Mouse (Mus musculus) c-Kit-positive CD71-positive TER-119-negative erythroid progenitor cells, embryonic 14.5 days (primary cell): ENCODE data around the gene Smchd1.
"Not testable (repeated sequence)": the region's sequence is repeated elsewhere in the genome, so short reads cannot be mapped to it uniquely, and the experiment has no call there.

ENCODE experiments used
- DNase-seq: peaks from one replicate; pipeline ENCODE4 v3.0.0-alpha.2; 2013; ENCODE audit warnings: low read depth

Smchd1 gene

DNA sequence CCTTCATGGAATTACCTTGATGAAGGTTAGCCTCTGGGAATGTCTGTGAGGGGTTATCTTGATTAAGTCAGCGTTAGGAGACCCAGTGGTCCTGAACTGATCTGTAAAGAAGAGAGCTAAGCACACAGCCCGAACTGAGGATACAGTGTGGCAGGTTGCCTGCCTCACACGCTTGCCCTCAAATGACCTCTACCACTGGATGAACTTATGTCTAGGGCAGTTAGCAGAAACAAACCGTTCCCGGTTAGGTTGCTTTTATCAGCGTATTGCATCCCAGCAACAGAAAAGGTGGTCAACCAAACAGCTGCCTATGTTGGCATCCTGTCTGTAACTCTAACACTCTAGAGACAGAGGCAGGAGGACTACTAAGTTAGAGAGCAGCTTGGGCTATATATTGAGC lies 30.0 kb downstream of the Smchd1 start:
- no peak for DNase-seq

DNA sequence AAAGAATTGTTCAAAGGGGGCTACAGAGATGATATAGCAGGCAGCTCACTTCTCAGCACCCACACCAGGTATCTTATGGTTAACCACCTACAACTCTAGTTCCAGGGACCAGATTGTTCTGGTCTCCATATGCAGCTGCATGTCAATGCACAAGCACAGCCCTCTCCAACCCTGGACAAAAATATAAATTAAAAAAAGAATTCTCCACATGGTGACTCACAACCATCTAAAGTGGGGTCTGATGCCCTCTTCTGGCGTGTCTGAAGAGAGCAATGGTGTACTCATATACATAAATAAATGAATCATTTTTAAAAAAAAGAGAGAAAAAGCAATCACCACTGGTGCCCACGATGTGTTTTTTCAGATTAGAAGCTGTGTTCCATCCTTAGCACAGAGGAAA lies 30.4 kb downstream of the Smchd1 start:
- no peak for DNase-seq

DNA sequence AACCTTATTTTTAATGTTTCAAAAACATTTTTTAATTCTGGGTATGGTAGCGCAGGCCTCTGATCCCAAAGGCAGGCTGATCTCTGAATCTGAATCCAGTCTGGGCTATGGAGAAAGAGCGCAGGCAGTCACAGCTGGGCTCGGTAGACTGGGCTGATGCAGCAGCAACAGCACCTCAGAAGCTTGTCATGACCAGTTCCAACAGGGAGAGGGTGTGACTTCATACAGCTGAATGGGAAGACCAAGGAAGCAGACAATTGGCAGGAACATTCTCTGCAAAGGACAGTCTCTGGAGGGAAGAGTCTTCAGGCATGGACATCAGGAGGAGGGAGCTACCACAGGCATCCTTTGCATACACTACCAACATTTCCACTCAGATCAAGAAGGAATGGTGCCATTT lies 31.0 kb downstream of the Smchd1 start:
- no peak for DNase-seq

DNA sequence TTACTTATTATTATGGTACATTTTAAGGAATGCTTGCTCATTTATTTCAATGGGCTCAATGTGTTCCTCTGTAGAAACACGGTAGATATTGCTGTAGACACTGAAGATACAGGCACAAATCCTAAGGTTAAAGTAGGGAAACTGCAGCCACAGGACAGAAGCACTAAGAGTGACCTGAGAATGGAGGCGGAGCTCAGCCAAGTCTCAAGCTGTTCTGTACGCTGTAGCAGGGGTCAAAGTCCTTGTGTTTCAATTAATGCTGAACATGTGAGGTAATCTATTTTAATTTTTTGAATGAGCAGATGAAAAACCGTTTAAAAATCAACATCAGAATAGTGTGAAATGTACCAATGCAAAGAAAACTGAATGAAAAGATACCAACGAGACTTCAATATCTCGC lies 31.9 kb downstream of the Smchd1 start:
- no peak for DNase-seq

DNA sequence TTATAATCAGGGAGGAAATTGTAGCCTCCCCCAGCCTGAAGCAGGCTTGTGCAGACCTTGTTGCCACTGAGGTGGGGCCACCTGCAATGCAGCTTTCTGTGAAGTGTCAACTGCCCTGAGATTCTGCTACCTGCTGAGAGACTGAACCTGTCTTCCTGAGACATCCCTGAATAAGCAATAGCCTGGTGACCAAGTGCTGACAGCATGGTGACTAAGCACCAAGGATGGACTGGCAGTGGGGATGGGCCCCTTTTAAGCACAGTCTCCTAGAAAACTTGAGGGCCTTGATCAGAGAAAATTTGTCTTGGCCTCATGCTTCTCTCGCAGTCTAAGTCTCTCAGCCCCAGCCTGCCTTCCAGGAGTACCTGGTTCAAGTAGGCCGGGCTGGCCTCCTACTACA lies 52.6 kb downstream of the Smchd1 start:
- DNase-seq: not testable (repeated sequence)

DNA sequence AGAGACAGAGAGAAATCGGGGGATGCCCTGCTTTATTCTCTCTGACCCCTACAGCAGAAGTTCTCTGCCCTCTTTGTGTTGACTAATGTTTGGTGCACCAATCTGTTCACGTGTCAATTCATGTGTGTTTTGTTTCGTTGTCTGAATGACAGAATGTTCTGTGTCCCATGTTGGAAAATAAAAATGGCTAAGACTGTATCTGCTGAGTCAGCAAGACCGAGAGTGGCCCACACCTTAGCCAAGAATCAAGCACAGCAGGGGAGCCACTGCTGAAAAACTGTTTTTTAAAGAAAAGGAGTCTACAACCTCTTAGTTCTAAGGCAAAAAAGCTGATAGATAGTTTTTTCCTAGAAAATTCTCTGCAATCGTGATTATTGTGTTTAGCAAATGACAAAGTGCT lies 55.7 kb downstream of the Smchd1 start:
- DNase-seq: not testable (repeated sequence)

DNA sequence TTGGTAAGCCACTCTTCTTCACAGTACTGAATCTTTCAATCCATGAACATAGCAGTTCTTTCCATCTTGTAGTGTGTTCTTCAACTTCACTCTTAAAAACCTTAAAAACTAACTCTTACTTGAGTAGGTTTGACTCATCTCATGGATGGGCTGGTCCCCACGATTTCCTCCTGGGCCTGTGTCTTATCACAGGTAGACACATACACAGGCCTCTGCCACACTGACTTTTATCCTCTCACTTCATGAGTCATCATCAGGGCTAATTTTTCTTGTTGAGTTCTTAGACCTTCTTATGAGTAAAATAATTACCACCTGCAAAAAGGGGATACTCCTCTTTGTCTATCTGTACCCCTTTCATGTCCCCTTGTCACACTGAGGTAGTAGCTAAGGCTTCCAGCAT lies 58.1 kb downstream of the Smchd1 start:
- DNase-seq: peak; percentile 21

DNA sequence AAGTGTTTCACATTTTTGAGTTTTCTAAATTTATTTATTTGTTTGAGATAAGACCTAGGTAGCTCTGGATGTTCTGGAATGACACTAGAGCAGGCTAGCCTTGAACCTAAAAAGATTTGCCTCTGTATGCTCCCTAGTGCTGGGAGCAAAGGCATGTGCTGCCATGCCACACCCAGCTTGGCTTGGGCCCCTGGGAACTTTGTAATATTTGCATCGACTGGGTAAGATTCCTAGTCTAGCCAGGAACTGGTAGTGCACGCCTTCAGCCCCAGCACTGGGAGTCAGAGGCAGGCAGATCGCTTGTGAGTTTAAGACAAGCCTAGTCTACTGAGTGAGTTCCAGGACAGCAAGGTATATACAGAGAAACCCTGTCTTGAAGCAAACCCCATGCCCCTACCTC lies 87.7 kb downstream of the Smchd1 start:
- no peak for DNase-seq

DNA sequence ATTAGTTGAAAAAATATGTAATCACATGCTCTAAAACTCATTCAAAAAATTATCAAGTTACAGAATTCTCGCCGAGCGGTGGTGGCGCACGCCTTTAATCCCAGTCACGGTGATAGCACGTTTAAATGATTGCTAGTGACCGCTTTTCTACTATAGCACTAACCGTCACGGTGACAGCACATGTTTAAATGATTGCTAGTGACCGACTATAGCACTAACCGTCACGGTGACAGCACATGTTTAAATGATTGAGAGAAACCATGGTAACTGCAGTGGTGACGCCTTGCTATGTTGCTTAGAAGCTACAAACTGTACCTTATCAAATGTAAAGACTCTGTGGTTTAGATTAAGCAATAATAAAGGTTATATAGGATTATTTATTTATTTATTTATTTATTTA lies 94.8 kb downstream of the Smchd1 start:
- DNase-seq: no peak

DNA sequence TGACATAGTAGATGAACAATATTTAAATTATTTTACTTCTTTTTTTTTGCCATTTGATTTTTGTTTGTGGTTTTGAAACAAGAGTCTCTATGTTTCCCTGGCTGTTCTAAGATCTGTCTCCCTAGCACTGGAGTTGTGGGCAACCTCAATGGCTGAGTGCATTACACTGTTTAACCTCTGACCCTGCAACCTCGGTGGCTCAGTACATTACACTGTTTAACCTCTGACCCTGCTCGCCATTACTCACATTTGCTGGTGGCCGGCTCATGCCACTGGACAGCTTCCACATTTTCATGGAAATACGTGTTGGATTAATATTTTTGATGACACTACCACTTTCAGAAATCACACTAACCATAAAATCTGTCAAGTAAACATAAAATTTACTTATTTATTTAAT lies 97.2 kb downstream of the Smchd1 start:
- no peak for DNase-seq

DNA sequence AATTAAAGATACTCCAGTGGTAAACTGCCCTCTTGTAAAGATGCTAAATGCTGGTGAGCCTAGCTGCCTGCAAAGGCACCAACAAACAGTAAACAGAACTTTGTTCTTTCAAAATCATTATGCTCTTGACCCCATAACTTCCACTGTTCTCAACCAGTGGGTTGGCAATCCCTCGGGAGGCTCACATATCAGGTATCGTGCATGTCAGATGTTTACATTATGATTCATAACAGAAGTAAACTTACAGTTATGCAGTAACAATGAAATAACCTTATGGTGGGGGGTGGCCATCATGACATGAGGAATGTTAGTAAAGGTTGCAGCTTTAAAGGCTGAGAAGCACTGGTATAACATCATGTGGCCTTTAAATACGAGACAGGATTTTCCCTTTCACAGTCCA lies 119.6 kb downstream of the Smchd1 start:
- no peak for DNase-seq

DNA sequence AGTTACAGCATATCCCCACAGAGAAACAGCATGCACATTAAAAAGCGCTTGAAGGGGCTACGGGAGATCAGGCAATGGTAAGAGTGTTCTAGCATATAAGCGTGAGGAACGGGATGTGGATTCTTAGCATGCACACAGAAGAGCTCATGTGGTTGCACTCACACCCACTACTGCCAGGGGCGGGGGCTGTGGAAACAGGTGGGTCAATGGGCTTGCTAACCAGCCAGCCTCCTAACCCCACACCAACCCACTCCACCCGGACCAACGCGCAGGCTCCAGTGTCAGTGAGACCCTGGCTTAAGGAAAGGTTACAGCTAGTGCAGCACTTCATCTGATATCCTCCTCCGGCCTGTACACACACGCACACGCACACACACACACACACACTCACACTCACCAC lies 120.9 kb downstream of the Smchd1 start:
- no peak for DNase-seq

DNA sequence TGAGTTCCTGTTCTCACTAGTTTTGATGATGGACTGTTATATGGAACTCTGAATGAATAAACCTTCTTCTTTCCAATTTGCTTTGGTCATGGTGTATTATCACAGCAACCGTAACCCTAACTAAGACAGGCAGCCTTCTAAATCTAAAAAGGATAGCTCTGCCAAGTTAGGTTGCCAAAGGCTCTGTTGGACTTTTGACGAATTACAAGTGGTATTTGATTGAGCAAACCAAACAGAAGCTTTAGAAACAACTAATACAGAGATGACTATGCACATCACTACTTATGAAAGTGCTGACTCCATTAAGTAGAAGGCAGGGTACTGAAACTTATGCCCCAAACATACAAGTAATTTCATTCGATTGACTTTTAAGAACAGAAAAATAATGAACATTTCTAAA lies 127.0 kb downstream of the Smchd1 start:
- DNase-seq: no peak

DNA sequence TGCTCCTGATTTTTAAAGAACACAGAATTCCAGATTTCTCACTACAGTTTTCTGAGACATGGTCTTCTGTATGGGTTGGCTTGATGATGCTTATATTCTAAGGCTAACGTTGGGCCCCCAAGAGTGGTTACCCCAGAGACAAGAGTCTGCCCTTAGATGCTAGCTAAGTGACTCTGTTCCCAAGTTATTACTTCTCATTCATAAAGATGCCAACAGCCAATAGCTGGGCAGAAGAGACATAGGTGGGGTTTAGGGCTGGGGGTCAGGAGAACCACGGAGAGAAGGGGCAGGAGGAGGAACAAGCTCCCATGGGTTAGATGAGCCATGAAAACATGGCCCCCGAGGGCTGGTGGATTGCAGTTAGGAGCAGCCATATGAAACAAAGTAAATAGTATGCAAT lies 133.1 kb downstream of the Smchd1 start:
- DNase-seq: no peak

DNA sequence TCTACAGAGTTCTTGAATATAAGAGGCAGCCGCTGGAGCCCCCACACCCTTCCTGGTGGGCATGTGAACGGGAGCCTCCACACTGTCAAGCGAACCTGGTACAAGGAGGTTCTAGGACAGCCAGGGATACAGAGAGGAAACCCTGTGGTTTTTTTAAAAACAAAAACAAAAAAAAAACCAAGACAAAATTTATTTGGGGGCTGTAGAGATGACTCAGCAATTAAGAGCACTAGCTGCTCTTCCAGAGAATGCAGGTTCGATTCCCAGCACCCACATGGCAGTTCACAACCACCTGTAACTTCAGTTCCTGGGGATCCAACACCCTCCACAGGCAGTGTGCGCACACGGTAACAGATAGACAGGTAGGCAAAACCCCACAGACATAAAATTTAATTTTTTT lies 136.5 kb downstream of the Smchd1 start:
- DNase-seq: no peak

DNA sequence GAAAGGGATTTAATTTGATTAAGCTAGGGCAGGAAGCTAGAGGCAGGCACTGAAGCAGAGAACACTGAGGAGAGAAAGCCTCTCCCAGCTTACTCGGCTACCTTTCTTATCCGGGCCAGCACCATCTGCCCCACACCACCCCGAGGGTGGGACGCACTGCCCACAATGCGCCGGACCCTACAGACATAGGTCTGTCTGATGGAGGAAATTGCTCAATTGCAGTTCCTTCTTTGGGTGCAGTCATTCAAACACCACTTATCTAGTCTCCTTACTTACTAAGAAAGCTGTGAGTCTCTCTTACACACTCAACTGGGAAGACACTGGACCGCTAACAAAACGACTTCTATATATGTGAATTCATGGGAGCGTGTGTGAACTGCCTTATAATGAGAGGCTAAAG lies 137.6 kb downstream of the Smchd1 start:
- DNase-seq: no peak

DNA sequence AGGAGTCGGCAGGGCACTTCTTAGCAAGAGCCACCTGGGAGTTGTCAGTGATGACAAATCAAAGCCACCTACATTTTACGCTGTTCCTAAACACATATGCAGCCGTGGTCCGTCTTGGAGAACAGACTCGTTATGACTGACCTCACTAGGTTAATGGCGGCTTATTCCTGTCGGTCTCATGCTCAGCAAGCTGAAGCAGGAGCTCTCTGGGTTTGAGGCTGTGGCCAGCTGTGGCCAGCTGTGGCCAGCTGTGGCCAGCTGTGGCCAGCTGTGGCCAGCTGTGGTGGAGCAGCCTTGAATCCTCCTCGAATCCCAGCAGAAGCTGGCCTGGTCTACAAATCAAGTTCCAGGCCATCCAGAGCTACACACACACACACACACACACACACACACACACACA lies 138.7 kb downstream of the Smchd1 start:
- DNase-seq: no peak

DNA sequence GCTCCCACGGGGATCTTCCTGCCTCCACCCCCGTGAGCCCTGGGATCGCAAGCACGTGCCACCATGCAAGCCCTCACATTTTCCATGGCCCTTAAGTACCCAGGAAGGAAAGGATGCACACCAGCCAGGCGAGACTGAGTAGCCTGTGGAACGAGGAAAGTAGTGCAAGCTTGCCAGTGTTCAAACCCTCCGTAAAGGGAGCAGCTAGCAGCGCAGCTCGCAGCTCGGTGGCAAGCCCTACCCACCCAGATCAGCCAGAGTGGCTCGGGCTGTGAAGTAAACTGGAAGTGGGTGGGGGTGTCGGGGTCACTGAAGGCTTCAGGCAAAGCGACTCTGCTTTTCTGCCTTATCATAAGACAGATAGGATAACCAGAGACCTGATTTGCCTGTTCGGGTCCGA lies 142.8 kb downstream of the Smchd1 start:
- DNase-seq: no peak

DNA sequence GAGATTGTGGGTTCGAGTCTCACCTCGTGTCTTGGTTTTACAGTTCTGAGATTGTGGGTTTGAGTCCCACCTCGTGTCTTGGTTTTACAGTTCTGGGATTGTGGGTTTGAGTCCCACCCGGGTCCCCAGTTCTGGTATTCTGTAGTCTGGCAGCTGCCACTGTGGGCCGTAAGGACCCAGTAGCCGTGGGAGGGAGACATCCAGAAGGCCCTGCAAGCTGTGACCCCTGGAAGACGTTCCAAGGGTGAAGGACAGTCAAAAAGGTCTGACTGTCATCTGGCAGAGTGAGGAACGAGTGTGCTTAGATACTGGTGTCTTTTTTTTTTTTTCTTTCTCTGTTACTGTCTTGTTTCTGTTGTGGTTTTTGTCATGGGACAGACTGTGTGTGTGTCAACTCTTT lies 154.4 kb downstream of the Smchd1 start:
- DNase-seq: not testable (repeated sequence)

DNA sequence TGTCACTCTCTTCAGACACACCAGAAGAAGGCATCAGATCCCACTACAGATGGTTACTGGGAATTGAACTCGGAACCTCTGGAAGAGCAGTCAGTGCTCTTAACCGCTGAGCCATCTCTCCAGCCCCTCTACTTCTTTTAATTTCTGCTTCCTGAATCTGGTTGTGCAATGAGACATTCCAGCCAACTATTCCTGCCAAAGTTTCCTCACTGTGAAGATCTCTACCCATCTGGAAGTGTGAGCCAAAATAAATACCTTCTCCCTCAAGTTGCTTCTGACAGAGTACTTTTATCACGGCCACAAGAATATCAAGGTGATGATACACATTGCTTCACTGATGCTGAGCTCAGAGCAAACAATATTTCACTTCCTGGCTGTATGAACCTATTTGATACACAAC lies 155.8 kb downstream of the Smchd1 start:
- DNase-seq: no peak

DNA sequence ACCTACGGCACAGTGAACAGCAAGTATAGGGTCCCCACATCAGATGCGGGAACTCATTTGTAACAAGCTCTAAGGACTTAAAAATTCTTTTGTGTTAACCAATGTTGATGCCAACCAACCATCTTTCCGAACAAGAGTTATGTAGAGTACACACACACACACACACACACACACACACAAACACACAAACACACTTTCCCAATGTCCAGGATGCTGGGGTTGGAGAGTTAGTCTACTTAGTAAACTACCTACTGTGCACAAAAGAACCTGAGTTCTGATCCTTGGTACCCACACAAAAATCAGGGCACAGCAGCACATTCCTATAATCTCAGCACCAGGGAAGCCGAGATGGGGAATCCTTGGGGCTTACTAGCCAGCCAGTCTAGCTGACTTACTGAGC lies 157.6 kb downstream of the Smchd1 start:
- DNase-seq: no peak

DNA sequence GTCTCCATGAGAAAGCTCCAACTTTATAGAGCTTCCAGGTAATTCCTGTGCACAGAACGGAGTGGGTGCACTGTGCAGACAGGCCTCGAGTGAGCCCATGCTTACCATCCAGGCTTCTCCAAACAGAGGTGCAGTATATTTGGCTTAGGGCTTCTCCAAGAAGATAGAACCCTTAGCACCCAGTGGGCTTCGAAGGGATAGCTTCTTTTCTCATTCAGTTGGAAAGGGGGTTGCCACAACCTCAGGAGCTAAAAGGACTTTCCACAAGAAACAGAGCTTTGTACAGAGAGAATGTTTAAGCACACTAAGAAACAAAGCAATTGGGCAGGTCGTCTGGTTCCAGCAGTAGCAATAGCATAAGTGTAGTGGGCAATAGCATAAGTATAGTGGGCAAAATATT lies 160.8 kb downstream of the Smchd1 start:
- DNase-seq: no peak

DNA sequence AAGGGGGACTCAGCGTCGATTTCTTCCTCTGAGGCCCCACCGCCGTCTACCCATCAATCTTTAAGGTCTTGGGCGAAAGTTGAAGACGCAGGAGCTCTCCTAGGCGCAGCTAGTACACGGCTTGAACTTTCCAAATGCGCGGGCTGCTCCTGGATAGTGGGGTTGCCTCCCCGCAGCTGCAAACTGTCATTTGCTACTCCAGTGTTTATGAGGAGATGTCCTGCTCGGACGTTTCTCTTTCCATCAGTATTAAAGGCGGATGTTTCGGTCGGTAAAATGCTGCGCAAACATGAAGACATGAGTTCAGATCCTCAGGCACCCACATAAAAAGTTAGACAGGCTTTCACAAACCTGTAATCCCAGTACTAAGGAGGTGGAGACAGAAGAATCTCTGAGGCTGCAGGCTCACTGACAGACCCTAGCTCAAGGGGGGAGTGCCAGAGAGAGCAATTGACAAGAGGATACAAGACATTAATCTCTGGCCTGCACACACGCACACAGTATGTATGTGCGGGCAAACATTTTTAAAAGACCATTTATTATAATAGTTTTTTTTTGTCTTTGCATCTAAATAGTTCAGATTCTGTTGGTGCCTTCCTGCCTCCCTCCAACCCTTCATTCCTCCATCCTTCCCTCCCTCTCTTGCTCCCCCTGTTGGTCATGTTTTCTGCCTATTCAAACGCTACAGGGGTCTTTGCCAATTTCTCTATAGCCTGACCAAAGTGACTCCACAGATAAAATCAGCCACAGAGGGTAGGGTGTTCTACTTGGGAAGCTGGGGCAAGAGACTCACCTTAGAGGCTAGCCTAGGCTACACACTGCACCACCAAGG lies 163.6 kb downstream of the Smchd1 start, which contains the start of gene Emilin2:
TSS of gene Emilin2 (minus strand) at position 639 of the 832 bp plus-strand sequence.
- peak; percentile 72 for DNase-seq
